Mouse (Mus musculus) small intestine, adult 2 months (tissue): ENCODE data around the gene Nucb1.
"Not testable (repeated sequence)": the region's sequence is repeated elsewhere in the genome, so short reads cannot be mapped to it uniquely, and the experiment has no call there.

ENCODE experiments used
- CTCF ChIP-seq: fragments of 200-500 bp; IDR thresholded peaks from 2 replicates; pipeline ENCODE4 v1.5.1; 2012; ENCODE audit warnings: low read depth, mild to moderate bottlenecking, control low read depth, inconsistent platforms, low read length, moderate library complexity, mixed read lengths; ENCODE audit not compliant: insufficient replicate concordance, insufficient read length; ENCODE audit errors: extremely low read depth
- POLR2A ChIP-seq: fragments of 200-500 bp; IDR thresholded peaks from 2 replicates; pipeline ENCODE4 v1.6.1; 2012; ENCODE audit warnings: low read depth, mild to moderate bottlenecking, control low read depth, inconsistent platforms, low read length, moderate library complexity

- TF ChIP-seq POLR2A, CTCF: not testable (repeated sequence)
Observed at GRCm38 (mm10) chr7:45484985-45485384, 25.2 kb downstream of the Nucb1 start.
